Mouse (Mus musculus): ENCODE results near the gene Col6a4. TPM values are rescaled to one million over a fixed set of nuclear protein-coding genes. Genes with fewer than 3 reads are reported as not detected.

The Col6a4 gene
- polyA plus RNA-seq (2014; fragmentation: Illumina TruSeq; extraction: RNeasy Lipid Tissue Mini Kit (QIAGEN cat#74804); ENCODE audit: low read depth, low replicate concordance): 0.35 TPM

GRCm38 (mm10) chr9:106096683-106097082 is at the start of gene Col6a4:
Gene Col6a4 (minus strand): TSS chr9:106096783.

GRCm38 (mm10) chr9:105960533-105960932 is 136.1 kb downstream of the Col6a4 start, which contains the start of gene Col6a5:
Gene Col6a5 (minus strand): TSS chr9:105960643.

Other genes with a start within 250 kb of the Col6a4 start
- gene Col6a5, start 136.1 kb downstream of the Col6a4 start, polyA plus RNA-seq (2014; fragmentation: Illumina TruSeq; extraction: RNeasy Lipid Tissue Mini Kit (QIAGEN cat#74804); ENCODE audit: low read depth, low replicate concordance): 0.76 TPM
- not detected for gene Glyctk, start 61.4 kb upstream of the Col6a4 start, polyA plus RNA-seq (2014; fragmentation: Illumina TruSeq; extraction: RNeasy Lipid Tissue Mini Kit (QIAGEN cat#74804); ENCODE audit: low read depth, low replicate concordance)
- gene Wdr82, start 74.1 kb upstream of the Col6a4 start, polyA plus RNA-seq (2014; fragmentation: Illumina TruSeq; extraction: RNeasy Lipid Tissue Mini Kit (QIAGEN cat#74804); ENCODE audit: low read depth, low replicate concordance): 109 TPM
- gene Ppm1m, start 103.0 kb upstream of the Col6a4 start, polyA plus RNA-seq (2014; fragmentation: Illumina TruSeq; extraction: RNeasy Lipid Tissue Mini Kit (QIAGEN cat#74804); ENCODE audit: low read depth, low replicate concordance): 10.9 TPM
- gene Twf2, start 106.3 kb upstream of the Col6a4 start, polyA plus RNA-seq (2014; fragmentation: Illumina TruSeq; extraction: RNeasy Lipid Tissue Mini Kit (QIAGEN cat#74804); ENCODE audit: low read depth, low replicate concordance): 1.7 TPM
- gene Tlr9, start 125.8 kb upstream of the Col6a4 start, polyA plus RNA-seq (2014; fragmentation: Illumina TruSeq; extraction: RNeasy Lipid Tissue Mini Kit (QIAGEN cat#74804); ENCODE audit: low read depth, low replicate concordance): not detected
- gene Alas1, start 151.9 kb upstream of the Col6a4 start, polyA plus RNA-seq (2014; fragmentation: Illumina TruSeq; extraction: RNeasy Lipid Tissue Mini Kit (QIAGEN cat#74804); ENCODE audit: low read depth, low replicate concordance): 319 TPM
- gene Poc1a, start 184.3 kb upstream of the Col6a4 start, polyA plus RNA-seq (2014; fragmentation: Illumina TruSeq; extraction: RNeasy Lipid Tissue Mini Kit (QIAGEN cat#74804); ENCODE audit: low read depth, low replicate concordance): not detected

Measured in adrenal gland, adult 10 weeks (tissue).